Mouse (Mus musculus): ENCODE measurements around the gene Ereg. TPM values are rescaled to one million over a fixed set of nuclear protein-coding genes. Genes with fewer than 3 reads are reported as not detected.
A peak's percentile ranks its signal among the peaks of the same experiment; 100 is the strongest.

The Ereg gene
- polyA plus RNA-seq, 1 experiment from 2014 or later = not detected

GRCm38 (mm10) chr5:91123404-91123803, 49.0 kb downstream of the Ereg start:
- H3K4me3 ChIP-seq (ENCODE audit: low read depth, low read length) = no peak overlapping the region
- no peak overlapping the region for H3K9ac ChIP-seq (ENCODE audit: low read length)
- 82% methylated on average over 4 of the region's 4 CpGs for WGBS
- no peaks in the 10 kb centered on the region for H3K9me3 ChIP-seq (ENCODE audit: control insufficient read depth, low read length)
- H3K27ac ChIP-seq (ENCODE audit: low read depth, low read length) = no peak overlapping the region
- DNase-seq (ENCODE audit: low spot score) = no peak
- no peaks in the 10 kb centered on the region for H3K4me1 ChIP-seq (ENCODE audit: control insufficient read depth, insufficient read depth, low read length)
- H3K4me2 ChIP-seq (ENCODE audit: low read depth) = no peak overlapping the region
- no peak for ATAC-seq (ENCODE audit: insufficient read depth, low FRiP score, low TSS enrichment)
- no peaks in the 10 kb centered on the region for H3K27me3 ChIP-seq (ENCODE audit: control insufficient read depth, insufficient read depth, low read length)
- no peaks in the 10 kb centered on the region for H3K36me3 ChIP-seq (ENCODE audit: control insufficient read depth, insufficient read depth, low read length)

GRCm38 (mm10) chr5:91124140-91124539, 49.7 kb downstream of the Ereg start:
- no peaks in the 10 kb centered on the region for H3K9me3 ChIP-seq (ENCODE audit: control insufficient read depth, low read length)
- 84% methylated on average over 2 of the region's 2 CpGs for WGBS
- no peak overlapping the region for H3K9ac ChIP-seq (ENCODE audit: low read length)
- no peak overlapping the region for H3K4me2 ChIP-seq (ENCODE audit: low read depth)
- no peaks in the 10 kb centered on the region for H3K36me3 ChIP-seq (ENCODE audit: control insufficient read depth, insufficient read depth, low read length)
- no peaks in the 10 kb centered on the region for H3K27me3 ChIP-seq (ENCODE audit: control insufficient read depth, insufficient read depth, low read length)
- DNase-seq (ENCODE audit: low spot score) (no peak), ATAC-seq (ENCODE audit: insufficient read depth, low FRiP score, low TSS enrichment) (no peak)
- H3K4me3 ChIP-seq (ENCODE audit: low read depth, low read length) = no peak overlapping the region
- H3K27ac ChIP-seq (ENCODE audit: low read depth, low read length) = no peak overlapping the region
- H3K4me1 ChIP-seq (ENCODE audit: control insufficient read depth, insufficient read depth, low read length) = no peaks in the 10 kb centered on the region

GRCm38 (mm10) chr5:91126623-91127022, 52.2 kb downstream of the Ereg start:
- no peak overlapping the region for H3K27ac ChIP-seq (ENCODE audit: low read depth, low read length)
- no peaks in the 10 kb centered on the region for H3K9me3 ChIP-seq (ENCODE audit: control insufficient read depth, low read length)
- no peaks in the 10 kb centered on the region for H3K27me3 ChIP-seq (ENCODE audit: control insufficient read depth, insufficient read depth, low read length)
- no peak overlapping the region for H3K4me2 ChIP-seq (ENCODE audit: low read depth)
- no peaks in the 10 kb centered on the region for H3K36me3 ChIP-seq (ENCODE audit: control insufficient read depth, insufficient read depth, low read length)
- ATAC-seq (ENCODE audit: insufficient read depth, low FRiP score, low TSS enrichment) (no peak), DNase-seq (ENCODE audit: low spot score) (no peak)
- 82% methylated on average over 1 of the region's 1 CpGs for WGBS
- no peak overlapping the region for H3K4me3 ChIP-seq (ENCODE audit: low read depth, low read length)
- no peak overlapping the region for H3K9ac ChIP-seq (ENCODE audit: low read length)
- no peaks in the 10 kb centered on the region for H3K4me1 ChIP-seq (ENCODE audit: control insufficient read depth, insufficient read depth, low read length)

GRCm38 (mm10) chr5:91134961-91135360, 60.5 kb downstream of the Ereg start:
- Histone ChIP-seq H3K9me3 (ENCODE audit: control insufficient read depth, low read length) (no peaks in the 10 kb centered on the region), H3K36me3 (ENCODE audit: control insufficient read depth, insufficient read depth, low read length) (no peaks in the 10 kb centered on the region), H3K27me3 (ENCODE audit: control insufficient read depth, insufficient read depth, low read length) (peaks cover 3% of the 10 kb centered on the region; the same call in 1 of the 2 replicates), H3K9ac (ENCODE audit: low read length) (no peak overlapping the region), H3K4me3 (ENCODE audit: low read depth, low read length) (no peak overlapping the region), H3K4me2 (ENCODE audit: low read depth) (no peak overlapping the region), H3K27ac (ENCODE audit: low read depth, low read length) (no peak overlapping the region), H3K4me1 (ENCODE audit: control insufficient read depth, insufficient read depth, low read length) (no peaks in the 10 kb centered on the region)
- DNase-seq (ENCODE audit: low spot score) (no peak), ATAC-seq (ENCODE audit: insufficient read depth, low FRiP score, low TSS enrichment) (no peak)
- 62% methylated on average over 1 of the region's 1 CpGs for WGBS

- Histone ChIP-seq H3K9me3 (ENCODE audit: control insufficient read depth, low read length) (no peaks in the 10 kb centered on the region), H3K36me3 (ENCODE audit: control insufficient read depth, insufficient read depth, low read length) (no peaks in the 10 kb centered on the region), H3K4me2 (ENCODE audit: low read depth) (peak overlapping the region; percentile 90), H3K9ac (ENCODE audit: low read length) (no peak overlapping the region; the same call in 1 of the 2 replicates), H3K4me1 (ENCODE audit: control insufficient read depth, insufficient read depth, low read length) (no peaks in the 10 kb centered on the region), H3K4me3 (ENCODE audit: low read depth, low read length) (peak overlapping the region; percentile 58), H3K27me3 (ENCODE audit: control insufficient read depth, insufficient read depth, low read length) (peaks cover 9% of the 10 kb centered on the region), H3K27ac (ENCODE audit: low read depth, low read length) (no peak overlapping the region)
- ATAC-seq (ENCODE audit: insufficient read depth, low FRiP score, low TSS enrichment) (no peak), DNase-seq (ENCODE audit: low spot score) (peak; percentile 13)
- WGBS = 1% methylated on average over 7 of the region's 7 CpGs
Observed at GRCm38 (mm10) chr5:91138970-91139369, 64.5 kb downstream of the Ereg start.

GRCm38 (mm10) chr5:91139446-91139873, 65.0 kb downstream of the Ereg start, which contains the start of gene Areg:
Gene Areg, plus strand, starts transcription at chr5:91139599.
- under 1% methylated on average over 44 of the region's 44 CpGs for WGBS
- no peak within 1 kb of the TSS for H3K27ac ChIP-seq (ENCODE audit: low read depth, low read length)

GRCm38 (mm10) chr5:91140896-91141448, 66.5 kb downstream of the Ereg start:
- Histone ChIP-seq H3K4me1 (ENCODE audit: control insufficient read depth, insufficient read depth, low read length) (no peaks in the 10 kb centered on the region), H3K4me3 (ENCODE audit: low read depth, low read length) (no peak overlapping the region), H3K9ac (ENCODE audit: low read length) (no peak overlapping the region), H3K36me3 (ENCODE audit: control insufficient read depth, insufficient read depth, low read length) (no peaks in the 10 kb centered on the region), H3K9me3 (ENCODE audit: control insufficient read depth, low read length) (no peaks in the 10 kb centered on the region), H3K4me2 (ENCODE audit: low read depth) (no peak overlapping the region), H3K27me3 (ENCODE audit: control insufficient read depth, insufficient read depth, low read length) (peaks cover 9% of the 10 kb centered on the region), H3K27ac (ENCODE audit: low read depth, low read length) (no peak overlapping the region)
- DNase-seq (ENCODE audit: low spot score) = no peak
- ATAC-seq (ENCODE audit: insufficient read depth, low FRiP score, low TSS enrichment) = no peak
- WGBS = 52% methylated on average over 13 of the region's 13 CpGs

More at GRCm38 (mm10) chr5:91139446-91139873, 65.0 kb downstream of the Ereg start, which contains the start of gene Areg:
- H3K4me3 ChIP-seq (ENCODE audit: low read depth, low read length) = peak within 1 kb of the TSS; percentile 58
- no peaks in the 10 kb centered on the region for H3K36me3 ChIP-seq (ENCODE audit: control insufficient read depth, insufficient read depth, low read length)
- H3K4me1 ChIP-seq (ENCODE audit: control insufficient read depth, insufficient read depth, low read length) = no peaks in the 10 kb centered on the region
- H3K9me3 ChIP-seq (ENCODE audit: control insufficient read depth, low read length) = no peaks in the 10 kb centered on the region
- peaks cover 9% of the 10 kb centered on the region for H3K27me3 ChIP-seq (ENCODE audit: control insufficient read depth, insufficient read depth, low read length)
- peak within 1 kb of the TSS; percentile 90 for H3K4me2 ChIP-seq (ENCODE audit: low read depth)
- DNase-seq (ENCODE audit: low spot score) (peak; percentile 72), ATAC-seq (ENCODE audit: insufficient read depth, low FRiP score, low TSS enrichment) (peak; percentile 87)
- peak within 1 kb of the TSS; percentile 53 for H3K9ac ChIP-seq (ENCODE audit: low read length)

Other genes starting within 250 kb of the Ereg start
- not detected in 2 replicates for gene Cxcl1, start 183.4 kb upstream of the Ereg start, polyA plus RNA-seq (2014; fragmentation: Nextera tagmentation; extraction: Ambion mirVana)
- gene Cxcl2, start 170.8 kb upstream of the Ereg start, polyA plus RNA-seq (2014; fragmentation: Nextera tagmentation; extraction: Ambion mirVana) = not detected in 2 replicates
- gene Mthfd2l, start 143.5 kb upstream of the Ereg start, polyA plus RNA-seq (2014; fragmentation: Nextera tagmentation; extraction: Ambion mirVana) = 87.7 and 93.3 TPM in 2 replicates
- gene Epgn, start 47.2 kb upstream of the Ereg start, polyA plus RNA-seq (2014; fragmentation: Nextera tagmentation; extraction: Ambion mirVana) = 0.25 and 0.27 TPM in 2 replicates
- 0.32 TPM in 1 of 2 replicates, not detected in the other for gene Areg, start 65.0 kb downstream of the Ereg start, polyA plus RNA-seq (2014; fragmentation: Nextera tagmentation; extraction: Ambion mirVana)

All from neural tube, embryonic 11.5 days (tissue).